Mouse (Mus musculus) layer of hippocampus, postnatal 14 days (tissue): ENCODE data around the gene Wwox. TPM values are rescaled to one million over a fixed set of nuclear protein-coding genes. Genes with fewer than 3 reads are reported as not detected.
"Not testable (repeated sequence)": the region's sequence is repeated elsewhere in the genome, so short reads cannot be mapped to it uniquely, and the experiment has no call there.

ENCODE experiments used
- DNase-seq, 2 experiments: peaks; one replicate each; pipeline ENCODE4 v3.0.0; 2021 to 2022; ENCODE audit warnings: low spot score in 2 of 2, mixed read lengths in 1 of 2
- total RNA-seq, 2 experiments: library from RNA; stranded (reverse); gene quantifications; 2 replicates each; pipeline ENCODE4 v1.2.3; 2021

The Wwox gene
- total RNA-seq, 2 experiments from 2014 or later = 11.2 to 12.3 TPM

DNA sequence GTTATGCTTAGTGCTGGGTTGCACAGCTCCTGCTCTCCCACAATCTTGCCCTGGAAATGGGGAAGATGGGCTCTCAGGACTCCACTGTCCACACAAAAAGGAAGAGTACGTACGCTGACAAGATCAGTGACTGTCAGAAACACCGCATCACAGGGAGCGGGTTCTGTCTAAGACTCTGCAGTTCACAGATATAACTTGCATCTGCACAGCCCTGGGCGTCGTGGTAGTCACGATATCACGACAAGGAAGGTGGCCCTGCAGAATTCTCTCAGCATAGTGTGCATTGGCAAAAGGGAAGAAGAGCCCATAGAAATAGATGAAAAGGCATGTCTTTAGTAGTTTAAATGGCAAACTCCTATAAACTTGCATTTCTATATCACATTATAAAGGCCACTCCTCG is 339.5 kb downstream of the Wwox start:
- DNase-seq = no peak

DNA sequence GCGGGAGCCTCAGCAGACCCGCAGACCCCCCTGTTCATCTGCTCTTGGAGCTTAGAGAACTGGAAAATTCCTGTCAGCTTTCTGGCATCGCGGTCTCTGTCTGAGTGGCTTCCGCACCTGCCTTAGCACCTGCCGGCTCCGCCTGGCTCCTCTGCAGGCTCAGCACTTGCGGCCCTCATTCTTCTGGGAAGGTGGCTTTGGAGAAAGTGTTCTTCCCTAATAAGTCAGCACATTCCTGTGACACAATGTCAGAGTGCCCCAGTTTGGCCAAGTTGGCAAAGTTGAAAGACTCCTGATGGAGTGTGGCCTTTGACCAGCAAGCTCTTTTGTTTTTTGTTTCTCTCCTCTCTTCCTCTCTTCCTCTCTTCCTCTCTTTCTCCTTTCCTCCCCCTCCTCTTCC is 343.9 kb downstream of the Wwox start:
- no peak for DNase-seq

GRCm38 (mm10) chr8:114785834-114786233 is 346.4 kb downstream of the Wwox start:
- no peak for DNase-seq

- DNase-seq = no peak
These were observed 350.2 kb downstream of the Wwox start for GRCm38 (mm10) chr8:114789616-114790015.

DNA sequence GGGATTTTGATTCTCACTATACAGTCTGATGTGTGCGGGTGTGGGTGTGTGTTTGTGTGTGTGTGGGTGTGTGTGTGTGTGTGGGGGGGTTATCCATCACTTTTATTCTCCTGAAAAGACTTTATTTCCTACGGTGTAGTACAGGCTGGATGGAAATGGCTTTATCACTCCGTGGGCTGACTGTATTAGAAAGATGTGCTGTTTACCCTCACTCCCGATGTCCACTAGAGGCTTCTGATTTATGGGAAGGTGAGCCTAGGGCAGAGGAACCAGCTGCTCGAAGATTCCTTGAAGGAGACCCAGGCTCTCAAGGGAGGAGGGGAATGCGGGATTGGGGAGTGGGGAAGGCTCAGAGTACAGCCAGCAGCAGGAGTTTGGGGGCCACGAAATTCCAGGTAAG is 351.3 kb downstream of the Wwox start:
- no peak for DNase-seq

DNA sequence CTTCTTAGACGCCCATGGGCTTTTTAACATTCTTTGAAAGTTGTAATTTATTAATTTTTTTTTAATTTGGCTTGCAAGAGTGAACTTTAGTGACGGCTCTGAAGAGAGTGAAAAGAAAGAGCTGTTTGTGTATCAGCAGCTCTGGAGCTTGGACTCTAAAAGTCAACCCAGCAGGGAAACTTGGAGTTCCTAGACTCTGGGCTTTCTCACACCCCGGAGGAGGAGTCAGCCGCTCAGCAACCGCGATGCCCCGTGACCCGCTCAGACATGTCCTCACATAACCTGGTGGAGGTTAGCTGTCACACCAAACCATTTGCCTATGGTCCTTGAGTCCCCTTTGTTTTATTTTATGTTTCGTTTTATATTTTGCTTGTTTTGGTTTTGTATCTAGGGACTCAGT is 354.2 kb downstream of the Wwox start:
- no peak for DNase-seq

DNA sequence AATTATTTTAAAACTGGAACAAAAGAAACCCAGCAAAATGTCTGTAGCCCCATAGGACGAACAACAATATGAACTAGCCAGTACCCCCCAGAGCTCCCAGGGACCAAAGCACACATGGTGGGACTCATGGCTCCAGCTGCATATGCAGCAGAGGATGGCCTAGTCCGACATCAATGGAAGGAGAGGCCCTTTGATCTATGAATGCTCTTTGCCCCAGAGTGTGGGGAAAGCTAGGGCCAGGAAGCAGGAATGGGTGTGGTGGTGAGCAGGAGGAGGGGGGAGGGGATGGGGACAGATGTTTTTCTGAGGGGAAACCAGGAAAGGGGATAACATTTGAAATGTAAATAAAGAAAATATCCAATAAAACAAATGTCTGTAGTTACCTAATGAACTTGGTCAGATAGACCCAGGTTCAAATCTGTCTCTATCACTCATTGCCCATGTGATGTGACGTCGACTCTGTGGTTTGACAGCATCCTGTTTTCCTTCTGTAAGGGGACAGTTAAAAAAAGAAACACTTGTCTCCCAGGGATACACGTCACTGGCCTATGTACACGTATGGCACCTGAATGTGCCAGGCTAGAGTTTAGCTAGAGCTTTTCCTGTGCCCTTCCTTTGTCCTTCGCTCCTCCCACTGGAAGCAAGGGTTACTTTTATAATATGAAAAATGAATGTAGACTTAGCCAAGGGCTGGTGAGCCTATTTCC is 362.1 kb downstream of the Wwox start:
- DNase-seq = no peak

DNA sequence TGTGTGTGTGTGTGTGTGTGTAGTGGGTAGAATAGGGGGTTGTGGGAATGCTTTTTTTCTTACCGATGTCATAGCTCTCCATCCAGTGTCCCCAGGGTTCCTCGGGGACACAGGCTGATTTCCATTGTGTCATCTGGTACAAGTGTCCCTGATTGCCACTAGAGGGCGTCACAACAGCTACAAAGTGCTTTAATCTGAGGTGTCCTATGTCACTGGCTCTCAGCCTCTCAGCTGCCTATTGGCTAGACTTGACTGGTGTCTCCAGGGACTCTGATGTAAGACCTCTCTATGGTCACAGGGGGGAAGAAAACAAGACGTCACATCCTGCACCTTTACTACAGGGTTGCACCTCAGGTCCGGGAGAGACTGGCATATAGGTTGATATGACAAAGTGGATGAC is 363.7 kb downstream of the Wwox start:
- DNase-seq = no peak

GRCm38 (mm10) chr8:114806826-114807420 is 367.5 kb downstream of the Wwox start:
- DNase-seq = no peak

- no peak for DNase-seq
These were observed 368.4 kb downstream of the Wwox start for GRCm38 (mm10) chr8:114807676-114808426.

- DNase-seq = no peak
These were observed 371.0 kb downstream of the Wwox start for GRCm38 (mm10) chr8:114810470-114810869.

DNA sequence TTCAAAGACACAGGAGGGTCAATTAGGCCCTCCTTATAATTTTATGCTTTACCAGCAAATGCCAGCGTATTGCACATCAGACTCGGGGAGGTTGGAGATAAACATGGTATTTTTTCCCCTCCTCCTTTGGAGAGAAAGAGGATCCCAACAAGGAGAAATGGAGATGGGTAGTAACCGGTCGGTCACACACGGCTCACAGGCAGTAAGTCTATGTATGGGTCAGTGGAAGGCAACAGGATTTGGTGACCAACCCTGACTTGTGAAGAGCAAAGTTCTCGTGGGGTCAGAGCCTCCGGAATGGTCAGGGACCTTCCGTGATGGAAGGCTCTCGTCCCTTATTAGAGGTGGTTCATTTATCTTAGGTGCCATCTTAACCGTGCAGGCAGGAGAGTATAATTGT is 374.4 kb downstream of the Wwox start:
- no peak for DNase-seq

GRCm38 (mm10) chr8:114814769-114815736 is 375.6 kb downstream of the Wwox start:
- no peak for DNase-seq

- no peak for DNase-seq
These were observed 376.9 kb downstream of the Wwox start for GRCm38 (mm10) chr8:114816343-114816742.

GRCm38 (mm10) chr8:114816949-114817348 is 377.5 kb downstream of the Wwox start:
- DNase-seq = no peak

DNA sequence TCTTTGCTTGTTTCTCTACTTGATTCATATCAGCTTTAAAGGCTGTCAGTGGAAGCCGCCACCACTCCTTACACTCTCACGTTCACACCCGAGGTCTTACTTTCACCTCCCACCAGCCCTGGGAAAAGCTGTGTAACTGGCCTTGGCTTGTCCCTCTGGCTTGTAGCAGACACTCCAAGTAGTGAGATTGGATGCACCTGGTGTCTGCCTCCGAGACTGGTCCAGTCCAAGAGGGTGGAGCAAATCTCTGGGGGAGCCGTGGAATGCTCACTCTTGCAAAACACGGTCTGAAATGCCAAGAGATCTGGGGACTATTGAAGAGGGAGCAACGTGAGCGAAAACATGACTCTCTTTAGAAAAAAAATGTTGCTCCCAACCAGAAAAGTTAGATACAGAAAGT is 382.1 kb downstream of the Wwox start:
- DNase-seq = no peak

DNA sequence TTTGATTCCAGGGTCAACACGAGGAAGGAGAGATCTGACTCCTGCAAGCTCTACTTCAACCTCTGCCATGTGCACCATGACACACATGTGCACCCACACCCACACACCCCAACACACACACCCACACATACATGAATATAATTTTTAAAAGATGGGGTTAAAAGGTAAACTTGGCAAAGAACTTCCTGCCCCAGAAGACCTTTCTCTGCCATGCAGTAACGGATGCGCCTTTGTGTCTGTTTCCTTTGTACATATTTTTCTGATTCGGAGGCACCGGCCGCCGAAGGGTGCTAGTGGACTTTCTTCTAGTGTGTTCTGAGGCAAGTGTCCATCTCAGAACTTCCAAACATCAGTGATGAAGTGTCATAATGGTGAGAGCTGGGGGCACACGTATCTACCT is 386.0 kb downstream of the Wwox start:
- no peak for DNase-seq

DNA sequence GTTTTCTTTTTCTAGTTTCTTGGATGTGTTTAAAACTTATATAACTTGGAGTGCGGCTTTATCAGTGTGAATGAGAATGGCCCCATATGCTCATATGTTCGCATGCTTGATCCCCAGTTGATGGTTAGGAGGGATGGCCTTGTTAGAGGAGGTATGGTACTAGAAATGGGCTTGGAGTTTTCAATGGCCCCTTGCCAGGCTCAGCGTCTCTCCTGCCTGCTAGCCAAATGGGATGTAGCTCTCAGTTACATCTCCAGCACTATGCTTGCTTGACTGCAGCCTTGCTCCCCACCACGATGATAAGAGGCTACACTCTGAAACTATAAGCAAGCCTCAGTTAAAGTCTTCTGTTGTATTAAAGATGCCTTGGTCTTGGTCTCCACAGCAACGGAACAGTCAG is 387.5 kb downstream of the Wwox start:
- DNase-seq = no peak

DNA sequence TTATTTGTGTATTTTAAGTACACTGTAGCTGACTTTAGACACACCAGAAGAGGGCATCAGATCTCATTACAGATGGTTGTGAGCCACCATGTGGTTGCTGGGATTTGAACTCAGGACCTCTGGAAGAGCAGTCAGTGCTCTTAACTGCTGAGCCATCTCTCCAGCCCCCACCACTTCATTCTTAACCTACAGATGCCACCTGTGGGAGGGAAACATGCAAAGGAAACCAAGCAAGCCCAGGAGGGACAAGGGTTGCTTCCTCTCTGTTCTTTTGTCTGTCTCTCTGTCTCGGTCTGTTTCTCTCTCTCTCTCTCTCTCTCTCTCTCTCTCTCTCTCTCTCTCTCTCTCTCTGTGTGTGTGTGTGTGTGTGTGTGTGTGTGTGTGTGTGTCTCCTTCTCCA is 388.4 kb downstream of the Wwox start:
- not testable (repeated sequence) for DNase-seq

GRCm38 (mm10) chr8:114831595-114831994 is 392.1 kb downstream of the Wwox start:
- DNase-seq = no peak

GRCm38 (mm10) chr8:114832251-114832774 is 392.9 kb downstream of the Wwox start:
- DNase-seq = no peak
